Mouse (Mus musculus): ENCODE results near the gene Psma7.

- no peak for TF ChIP-seq CTCF (IDR thresholded peaks at IDR 0.05; ENCODE audit: low read depth)
- no peak for TF ChIP-seq EP300 (IDR thresholded peaks at IDR 0.05; ENCODE audit: low read depth)
Observed at GRCm38 (mm10) chr2:180069770-180070480, 27.7 kb upstream of the Psma7 start.

All from liver, postnatal 0 days (tissue).